Mouse (Mus musculus): Measurements from ENCODE around the gene Gmds. TPM values are rescaled to one million over a fixed set of nuclear protein-coding genes. Genes with fewer than 3 reads are reported as not detected.

Gene Gmds
- total RNA-seq (2023; ENCODE audit: inconsistent age), result 8.5 to 13.4 TPM (median 11.9 TPM) in 4 replicates

DNA sequence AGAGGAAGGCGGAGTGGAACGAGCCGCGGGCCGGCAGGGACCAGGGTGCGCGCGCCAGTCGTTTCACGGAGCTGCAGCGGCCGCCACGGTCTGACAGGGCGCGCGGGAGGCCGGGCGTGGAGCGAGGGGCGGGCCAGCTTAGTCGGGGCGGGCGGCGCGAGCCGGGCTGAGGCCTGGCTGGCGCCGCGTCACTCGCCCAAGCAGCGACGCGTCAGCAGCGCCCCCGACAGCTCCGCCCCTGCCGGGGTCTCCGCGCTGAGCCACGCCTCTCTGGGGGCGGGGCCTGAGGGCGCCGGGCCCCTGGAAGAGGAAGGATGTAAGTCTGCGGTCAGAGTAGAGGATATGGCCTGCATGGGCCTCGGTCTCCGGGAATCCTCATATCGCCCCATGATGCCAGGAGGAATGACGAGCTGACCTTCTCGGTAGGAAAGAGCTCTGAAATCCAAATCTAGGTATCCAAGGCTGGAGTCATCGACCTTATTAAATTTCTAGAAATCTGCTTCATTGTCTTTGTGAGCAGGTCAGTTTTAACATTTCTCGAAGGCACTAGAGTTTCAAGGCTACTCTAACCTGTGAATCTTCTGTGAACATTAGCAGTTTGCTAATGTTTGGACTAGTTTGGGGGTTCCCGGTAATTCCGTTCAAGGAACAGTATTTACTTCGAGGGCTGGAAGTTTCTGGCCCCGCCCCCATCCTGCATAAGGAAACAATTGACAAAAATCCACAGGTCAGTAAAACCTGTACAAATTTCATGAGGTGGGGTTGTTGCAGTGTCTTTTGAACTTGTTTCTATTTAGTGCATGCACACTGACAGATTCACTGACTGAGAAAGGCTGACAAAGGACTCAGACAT lies at the start of gene Gmds:
Gene Gmds, minus strand, starts transcription at position 228 of the 853 bp plus-strand sequence.

DNA sequence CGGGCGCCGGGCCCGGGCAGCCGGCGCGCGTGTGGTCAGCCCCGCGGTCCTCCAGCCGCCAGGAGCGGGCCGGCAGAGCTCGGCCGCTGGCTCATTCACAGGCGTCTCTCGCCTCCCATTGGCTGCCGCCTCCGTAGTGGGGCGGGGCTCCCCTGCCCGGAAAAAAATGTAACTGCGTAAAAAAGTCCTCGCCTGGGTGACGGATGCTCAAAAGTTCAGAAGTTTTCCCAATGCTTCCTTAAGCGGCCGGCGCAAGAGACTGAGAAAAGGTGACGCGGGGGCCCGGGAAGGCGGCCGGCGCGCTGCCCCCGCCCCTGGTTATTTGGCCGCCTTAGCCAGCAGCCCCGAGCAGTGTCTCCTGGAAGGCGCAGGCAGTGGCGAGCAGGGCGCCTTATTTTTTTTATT lies 532.1 kb downstream of the Gmds start, which contains the start of gene Foxc1:
Gene Foxc1, plus strand, starts transcription at position 206 of the 405 bp plus-strand sequence.

